Mouse (Mus musculus) limb, embryonic 14.5 days (tissue): ENCODE data around the gene Hoxb3. TPM values are rescaled to one million over a fixed set of nuclear protein-coding genes. Genes with fewer than 3 reads are reported as not detected.

Experiments used
- ATAC-seq: fragments of 200-750 bp; cut with Nextera tagmentation; 2 replicates; pipeline ENCODE4 v1.8.0; 2017; ENCODE audit warnings: low read depth, moderate number of reproducible peaks, moderate TSS enrichment; ENCODE audit not compliant: low FRiP score
- DNase-seq: peaks from one replicate; pipeline ENCODE4 v3.0.0-alpha.2; 2015; ENCODE audit warnings: low spot score
- H3K27ac ChIP-seq: fragments of 300-500 bp; sonication (generic); replicated peaks from 2 replicates; pipeline ENCODE4 v1.5.1; 2014; ENCODE audit warnings: low read depth, mild to moderate bottlenecking, low read length, moderate library complexity, mixed read lengths
- H3K27me3 ChIP-seq: fragments of 300-500 bp; sonication (generic); 2 replicates; pipeline ENCODE4 v1.6.1; 2014; ENCODE audit warnings: low read length, mixed read lengths; ENCODE audit not compliant: control insufficient read depth, insufficient read depth
- H3K36me3 ChIP-seq: fragments of 300-500 bp; sonication (generic); 2 replicates; pipeline ENCODE4 v1.6.1; 2014; ENCODE audit warnings: mild to moderate bottlenecking, low read length, moderate library complexity, mixed read lengths; ENCODE audit not compliant: control insufficient read depth, insufficient read depth
- H3K4me1 ChIP-seq: fragments of 300-500 bp; sonication (generic); 2 replicates; pipeline ENCODE4 v1.6.1; 2014; ENCODE audit warnings: antibody characterized with exemption, low read length, mixed read lengths; ENCODE audit not compliant: control insufficient read depth, insufficient read depth
- H3K4me2 ChIP-seq: fragments of 300-500 bp; sonication (generic); replicated peaks from 2 replicates; pipeline ENCODE4 v1.6.1; 2014; ENCODE audit warnings: low read depth, mild to moderate bottlenecking, low read length, moderate library complexity; ENCODE audit not compliant: severe bottlenecking
- H3K4me3 ChIP-seq: fragments of 300-500 bp; sonication (generic); replicated peaks from 2 replicates; pipeline ENCODE4 v1.5.1; 2014; ENCODE audit warnings: low read length
- H3K9ac ChIP-seq: fragments of 300-500 bp; sonication (generic); 2 replicates; pipeline ENCODE4 v1.6.1; 2014; ENCODE audit warnings: mild to moderate bottlenecking, low read depth, low read length, moderate library complexity; ENCODE audit not compliant: severe bottlenecking
- H3K9me3 ChIP-seq: fragments of 300-500 bp; sonication (generic); 2 replicates; pipeline ENCODE4 v1.6.1; 2016; ENCODE audit warnings: low read length; ENCODE audit not compliant: control insufficient read depth
- POLR2A ChIP-seq: fragments of 200-500 bp; IDR thresholded peaks from 2 replicates; pipeline ENCODE4 v1.8.0; 2012; ENCODE audit warnings: inconsistent platforms, mild to moderate bottlenecking, moderate library complexity, borderline replicate concordance; ENCODE audit not compliant: insufficient read depth, insufficient read length; ENCODE audit errors: extremely low read depth
- WGBS: fragments of 180-500 bp; shearing (Covaris S2); extraction: QIAGEN DNeasy Blood & Tissue Kit; methylation state at CpG from one replicate; pipeline ENCODE4 v1.1.7; 2014; 5-methylcytosine and 5-hydroxymethylcytosine counted together
- polyA plus RNA-seq, 2 experiments: library from polyadenylated mRNA; depleted of rRNA in 1 of 2; stranded (reverse) in 1 of 2; unstranded in 1 of 2; fragments of >200 nt; fragmentation: Nextera tagmentation in 1 of 2; extraction: Ambion mirVana in 1 of 2; gene quantifications; 2 replicates each; pipeline versions ENCODE4 v1.2.1 to v1.2.3; 2012 to 2014

The Hoxb3 gene
- polyA plus RNA-seq, 2 experiments, result 0.69 to 4.9 TPM

- Histone ChIP-seq H3K27me3 (peaks cover 100% of the 10 kb centered on the region), H3K9me3 (no peaks in the 10 kb centered on the region), H3K36me3 (no peaks in the 10 kb centered on the region), H3K27ac (no peak overlapping the region), H3K4me2 (no peak overlapping the region), H3K9ac (no peak overlapping the region), H3K4me1 (0 out of 2 replicates have a peak, but pooled peaks cover 3% of the 10 kb centered on the region), H3K4me3 (no peak overlapping the region)
- TF ChIP-seq POLR2A, result no peak
- DNase-seq (no peak), ATAC-seq (no peak)
- 15% methylated on average over 7 of the region's 7 CpGs for WGBS
Measured at GRCm38 (mm10) chr11:96306183-96306907, 16.8 kb upstream of the Hoxb3 start.

GRCm38 (mm10) chr11:96306908-96307269 lies 16.2 kb upstream of the Hoxb3 start:
- no peak for DNase-seq
- no peak overlapping the region for H3K9ac ChIP-seq
- no peak for TF ChIP-seq POLR2A

GRCm38 (mm10) chr11:96308763-96309162 lies 14.4 kb upstream of the Hoxb3 start:
- Histone ChIP-seq H3K4me1 (no peaks in the 10 kb centered on the region), H3K27ac (no peak overlapping the region), H3K9me3 (no peaks in the 10 kb centered on the region), H3K27me3 (peaks cover 100% of the 10 kb centered on the region), H3K4me2 (no peak overlapping the region), H3K9ac (no peak overlapping the region), H3K4me3 (no peak overlapping the region), H3K36me3 (no peaks in the 10 kb centered on the region)
- ATAC-seq, result no peak
- WGBS, result 14% methylated on average over 4 of the region's 4 CpGs
- TF ChIP-seq POLR2A, result no peak
- DNase-seq, result no peak

More at GRCm38 (mm10) chr11:96306908-96307269, 16.2 kb upstream of the Hoxb3 start:
- no peak for ATAC-seq
- 8% methylated on average over 13 of the region's 13 CpGs for WGBS
- Histone ChIP-seq H3K4me1 (0 out of 2 replicates have a peak, but pooled peaks cover 3% of the 10 kb centered on the region), H3K9me3 (no peaks in the 10 kb centered on the region), H3K27ac (no peak overlapping the region), H3K4me3 (no peak overlapping the region), H3K4me2 (no peak overlapping the region), H3K27me3 (peaks cover 100% of the 10 kb centered on the region), H3K36me3 (no peaks in the 10 kb centered on the region)

- Histone ChIP-seq H3K4me2 (no peak overlapping the region; the same call in 1 of the 2 replicates), H3K9ac (no peak overlapping the region), H3K27ac (no peak overlapping the region), H3K4me3 (no peak overlapping the region), H3K4me1 (no peaks in the 10 kb centered on the region), H3K27me3 (peaks cover 100% of the 10 kb centered on the region), H3K9me3 (no peaks in the 10 kb centered on the region), H3K36me3 (no peaks in the 10 kb centered on the region)
- ATAC-seq (no peak), DNase-seq (no peak)
- WGBS, result 21% methylated on average over 4 of the region's 4 CpGs
- TF ChIP-seq POLR2A, result no peak
Measured at GRCm38 (mm10) chr11:96309288-96309687, 13.8 kb upstream of the Hoxb3 start.

GRCm38 (mm10) chr11:96310183-96310938 lies 12.8 kb upstream of the Hoxb3 start:
- WGBS, result 4% methylated on average over 20 of the region's 20 CpGs
- H3K9ac ChIP-seq, result no peak overlapping the region
- H3K4me2 ChIP-seq, result no peak overlapping the region
- no peak overlapping the region for H3K27ac ChIP-seq
- no peaks in the 10 kb centered on the region for H3K36me3 ChIP-seq
- no peaks in the 10 kb centered on the region for H3K9me3 ChIP-seq
- TF ChIP-seq POLR2A, result no peak
- H3K4me1 ChIP-seq, result no peaks in the 10 kb centered on the region
- peaks cover 100% of the 10 kb centered on the region for H3K27me3 ChIP-seq
- DNase-seq, result no peak
- no peak overlapping the region for H3K4me3 ChIP-seq
- no peak for ATAC-seq
